Comparison of ENCODE assay signal across 20 mouse cellular contexts in the genomic region with DNA sequence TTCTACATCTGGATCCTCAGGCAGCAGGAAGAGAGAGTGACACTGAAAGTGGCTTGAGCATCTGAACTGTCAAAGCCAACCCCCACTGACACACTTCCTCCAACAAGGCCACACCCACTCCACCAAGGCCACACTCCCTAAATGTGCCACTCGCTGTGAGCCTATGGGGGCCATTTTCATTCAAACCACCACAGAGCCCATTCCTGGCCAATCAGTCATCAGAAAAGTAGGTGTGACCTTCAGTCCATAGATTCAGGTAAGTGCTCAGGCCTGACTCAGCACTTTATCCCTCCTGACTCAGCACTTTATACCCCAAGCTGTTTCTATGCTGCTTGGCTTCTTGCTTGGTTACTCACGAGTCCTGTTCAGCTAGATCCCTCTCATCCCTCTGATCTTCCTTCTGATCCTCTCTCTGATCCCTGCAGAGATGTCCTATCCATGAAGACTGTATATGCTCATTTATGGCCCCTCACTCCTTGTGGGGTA.
"Had no signal": no experiment of that assay in that cellular context is flagged by ENCODE, and none has a peak within 500 bp of the region (broad histone marks: within the 10 kb centered on the region; RNA-seq: fewer than 3 reads in every experiment).

No protein-coding gene starts in this region.

- H3K36me3 ChIP-seq: lung, embryonic 15.5 days; midbrain, embryonic 13.5 days; midbrain, embryonic 15.5 days; neural tube, embryonic 13.5 days; neural tube, embryonic 15.5 days had no signal

- H3K4me3 ChIP-seq: lung, embryonic 15.5 days; megakaryocyte, embryonic 14.5 days; midbrain, embryonic 13.5 days; midbrain, embryonic 15.5 days; neural tube, embryonic 13.5 days; neural tube, embryonic 15.5 days had no signal

- H3K4me1 ChIP-seq: midbrain, embryonic 15.5 days had no signal

- H3K9me3 ChIP-seq: lung, embryonic 15.5 days; midbrain, embryonic 15.5 days; neural tube, embryonic 13.5 days; neural tube, embryonic 15.5 days had no signal

- ATAC-seq: liver, postnatal 0 days; lung, postnatal 0 days; midbrain, embryonic 13.5 days; midbrain, embryonic 15.5 days had no signal

- H3K27me3 ChIP-seq: lung, embryonic 15.5 days; megakaryocyte, embryonic 14.5 days; midbrain, embryonic 13.5 days; midbrain, embryonic 15.5 days; neural tube, embryonic 13.5 days; neural tube, embryonic 15.5 days had no signal

- H3K9ac ChIP-seq: liver, postnatal 0 days; lung, embryonic 15.5 days; midbrain, embryonic 13.5 days; midbrain, embryonic 15.5 days; neural tube, embryonic 13.5 days; neural tube, embryonic 15.5 days had no signal

- DNase-seq: liver, postnatal 0 days; lung, adult 2 months; lung, postnatal 14 days; lung, postnatal 36 days; retina, postnatal 1 day; right cerebral cortex, adult 18-20 months; right cerebral cortex, postnatal 25 days; right cerebral cortex, postnatal 4 days; spleen, adult 18-20 months; thymus, adult 2 months; thymus, postnatal 25 days; thymus, postnatal 4 days had no signal

- H3K27ac ChIP-seq: lung, embryonic 15.5 days; macrophage; midbrain, embryonic 13.5 days; midbrain, embryonic 15.5 days; neural tube, embryonic 13.5 days; neural tube, embryonic 15.5 days had no signal
